Mouse (Mus musculus) C2C12 (cell line): ENCODE data around the gene Pspn. TPM values are rescaled to one million over a fixed set of nuclear protein-coding genes. Genes with fewer than 3 reads are reported as not detected.

Source experiments
- H3K27me3 ChIP-seq: one replicate; pipeline ENCODE4 v1.6.1; 2011; ENCODE audit not compliant: control insufficient read depth, insufficient read depth, insufficient read length
- H3K36me3 ChIP-seq: one replicate; pipeline ENCODE4 v1.6.1; 2011; ENCODE audit not compliant: control insufficient read depth, insufficient read depth
- H3K4me3 ChIP-seq: one replicate; pipeline ENCODE4 v1.5.1; 2011; ENCODE audit warnings: mild to moderate bottlenecking, control low read depth; ENCODE audit not compliant: poor library complexity, insufficient read depth, severe bottlenecking
- H3K79me2 ChIP-seq: one replicate; pipeline ENCODE4 v1.6.1; 2011; ENCODE audit not compliant: control insufficient read depth, insufficient read depth
- H3K79me3 ChIP-seq: one replicate; pipeline ENCODE4 v1.6.1; 2011; ENCODE audit warnings: low read depth, control low read depth
- H3ac ChIP-seq: one replicate; pipeline ENCODE3; 2011; ENCODE audit warnings: low read depth; ENCODE audit not compliant: control insufficient read depth, insufficient read length
- CEBPB ChIP-seq: IDR thresholded peaks from one replicate; pipeline ENCODE4 v1.6.1; 2011; ENCODE audit warnings: low read depth, mild to moderate bottlenecking, control low read depth, moderate library complexity
- CTCF ChIP-seq: IDR thresholded peaks from one replicate; pipeline ENCODE4 v1.5.1; 2011; ENCODE audit not compliant: control insufficient read depth, insufficient read depth, insufficient read length
- FOSL1 ChIP-seq: IDR thresholded peaks from one replicate; pipeline ENCODE4 v1.8.0; 2011; ENCODE audit warnings: mild to moderate bottlenecking, low read length; ENCODE audit not compliant: poor library complexity, insufficient read depth, severe bottlenecking
- MAX ChIP-seq: IDR thresholded peaks from one replicate; pipeline ENCODE4 v1.6.1; 2011; ENCODE audit warnings: mild to moderate bottlenecking, control low read depth
- MYOD1 ChIP-seq: IDR thresholded peaks from one replicate; pipeline ENCODE4 v1.6.1; 2011; ENCODE audit warnings: low read depth; ENCODE audit not compliant: control insufficient read depth, insufficient read length
- MYOG ChIP-seq: IDR thresholded peaks from one replicate; pipeline ENCODE4 v1.6.1; 2011; ENCODE audit not compliant: control insufficient read depth, insufficient read length; ENCODE audit errors: extremely low read depth
- USF1 ChIP-seq: IDR thresholded peaks from one replicate; pipeline ENCODE4 v1.6.1; 2011; ENCODE audit warnings: low read depth, mild to moderate bottlenecking, control low read depth, moderate library complexity
- long read RNA-seq, 2 experiments: library from polyadenylated mRNA; unstranded; transcript quantifications; one replicate each; pipeline ENCODE4 v2.0.0; 2019 to 2020
- polyA plus RNA-seq: library from polyadenylated mRNA; unstranded; fragments of >200 nt; fragmentation: generic; extraction: Trizol; gene quantifications from one replicate; pipeline ENCODE4 v1.2.1, GENCODE M21; 2012; ENCODE audit warnings: missing spikeins

The Pspn gene
- polyA plus RNA-seq, result 0.63 TPM
- long read RNA-seq, experiment 1, result 0 reads
- long read RNA-seq, experiment 2, result 0 reads

DNA sequence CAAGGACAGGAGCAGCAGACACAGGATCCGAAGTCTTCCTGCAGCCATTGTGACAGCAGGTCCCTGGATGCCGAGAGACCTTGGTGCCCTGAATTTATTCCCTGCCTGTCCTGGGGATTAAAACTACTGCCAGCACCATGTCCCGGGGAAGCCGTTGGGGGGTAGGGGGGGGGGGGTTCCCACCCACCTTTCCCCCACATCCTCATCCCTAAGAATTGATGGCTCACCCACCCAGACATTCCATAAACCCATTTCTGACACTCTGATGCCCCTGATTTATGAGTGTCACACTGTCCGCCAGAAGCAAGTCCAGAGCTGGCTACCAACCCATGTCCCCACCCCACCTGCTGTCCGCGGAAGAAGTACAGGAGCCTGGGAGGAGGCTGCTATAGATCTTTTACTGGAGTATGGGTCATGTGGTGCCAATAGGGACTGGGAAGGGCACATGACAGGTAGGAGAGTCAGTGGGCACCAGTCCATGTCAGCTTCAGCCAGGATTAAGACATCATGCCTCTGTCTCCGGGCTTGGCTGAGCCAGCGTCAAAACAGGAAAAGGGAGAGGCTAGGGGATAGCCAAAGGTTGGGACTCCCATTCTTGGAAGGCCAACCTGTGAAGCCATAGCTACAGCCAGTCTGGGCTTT is at the start of gene Pspn:
Gene Pspn (minus strand): TSS at position 51 of the 642 bp plus-strand sequence.
- TF ChIP-seq MYOD1 (no peak), CEBPB (no peak), CTCF (no peak), USF1 (no peak), MAX (no peak), FOSL1 (no peak), MYOG (no peak)
- Histone ChIP-seq H3K36me3 (peaks cover 36% of the 10 kb centered on the region), H3K27me3 (no peaks in the 10 kb centered on the region), H3ac (no peak within 1 kb of the TSS), H3K79me3 (peaks cover 2% of the 10 kb centered on the region), H3K79me2 (no peaks in the 10 kb centered on the region), H3K4me3 (no peak within 1 kb of the TSS)

DNA sequence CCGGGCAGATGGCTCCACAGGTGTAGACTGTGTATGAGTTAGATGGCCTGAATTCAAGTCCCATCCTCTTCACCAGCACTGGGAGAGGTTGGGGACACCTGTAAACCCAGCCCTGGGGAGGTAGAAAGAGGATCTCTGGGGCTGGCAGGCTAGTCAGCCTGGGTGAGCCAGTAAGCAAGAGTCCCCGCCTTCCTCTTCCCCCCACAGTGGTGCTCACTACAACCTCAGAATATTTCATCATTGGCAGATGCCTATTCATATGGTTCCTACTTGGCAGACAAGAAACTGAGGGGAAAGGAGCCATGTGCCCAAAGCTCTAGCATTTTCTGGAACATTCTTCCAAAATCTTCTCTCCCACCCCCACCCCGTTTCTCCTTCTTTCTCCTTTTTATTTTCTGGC is 49.0 kb upstream of the Pspn start:
- no peak overlapping the region for H3K4me3 ChIP-seq
- no peaks in the 10 kb centered on the region for H3K79me2 ChIP-seq
- no peak for TF ChIP-seq USF1
- TF ChIP-seq CTCF, result no peak
- TF ChIP-seq MYOD1, result no peak
- TF ChIP-seq MYOG, result no peak
- no peak for TF ChIP-seq MAX
- no peak for TF ChIP-seq FOSL1
- no peak for TF ChIP-seq CEBPB
- H3K27me3 ChIP-seq, result peaks cover 16% of the 10 kb centered on the region
- no peaks in the 10 kb centered on the region for H3K36me3 ChIP-seq
- no peaks in the 10 kb centered on the region for H3K79me3 ChIP-seq
- H3ac ChIP-seq, result no peak overlapping the region

DNA sequence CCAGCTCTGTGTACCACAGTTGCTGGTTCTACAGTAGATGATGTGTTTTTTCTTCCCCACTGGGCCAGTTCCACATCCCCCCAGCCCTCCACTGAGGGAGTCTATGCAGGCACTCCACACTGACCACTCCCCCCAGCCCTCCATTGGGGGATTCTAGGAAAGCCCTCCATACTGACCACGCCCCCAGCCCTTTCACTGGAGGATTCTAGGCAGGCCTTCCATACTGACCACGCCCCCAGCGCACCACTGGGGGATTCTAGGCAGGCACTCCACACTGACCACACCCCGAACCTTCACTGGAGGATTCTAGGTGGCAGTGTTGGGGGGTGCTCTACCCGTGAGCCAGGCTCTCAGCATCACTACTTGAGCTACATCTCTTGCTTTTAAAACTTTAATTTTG is 47.6 kb upstream of the Pspn start:
- TF ChIP-seq FOSL1 (no peak), MYOG (no peak), CTCF (no peak)
- H3K36me3 ChIP-seq, result no peaks in the 10 kb centered on the region
- no peak overlapping the region for H3ac ChIP-seq
- H3K4me3 ChIP-seq, result no peak overlapping the region
- no peaks in the 10 kb centered on the region for H3K79me3 ChIP-seq
- peaks cover 16% of the 10 kb centered on the region for H3K27me3 ChIP-seq
- no peaks in the 10 kb centered on the region for H3K79me2 ChIP-seq

DNA sequence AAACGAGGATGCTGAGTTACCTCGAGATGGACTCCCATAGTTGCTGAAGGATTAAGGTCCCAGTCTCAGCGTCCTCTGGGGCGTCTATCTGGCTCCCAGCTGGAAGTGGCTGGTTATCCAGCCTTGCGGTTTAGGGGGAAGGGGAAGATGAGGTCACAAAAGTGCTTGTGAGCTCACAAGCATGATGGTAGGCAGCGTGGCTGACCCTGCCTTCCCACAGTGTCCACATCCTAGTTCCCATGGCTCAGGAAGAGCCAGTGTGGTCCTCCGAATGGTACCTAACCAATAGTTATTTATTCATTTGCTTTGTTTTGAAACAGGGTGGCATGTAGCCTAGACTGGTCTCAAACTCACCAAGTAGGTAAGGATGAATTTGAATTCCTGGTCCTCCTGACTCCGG is 41.7 kb upstream of the Pspn start, which contains the start of gene Slc25a41:
Gene Slc25a41 (minus strand): TSS at position 101 of the 400 bp plus-strand sequence.
- peaks cover 35% of the 10 kb centered on the region for H3K27me3 ChIP-seq
- no peaks in the 10 kb centered on the region for H3K79me3 ChIP-seq
- no peak within 1 kb of the TSS for H3K4me3 ChIP-seq
- TF ChIP-seq MYOD1, result no peak
- TF ChIP-seq MYOG, result no peak
- TF ChIP-seq USF1, result no peak
- TF ChIP-seq CTCF, result no peak
- TF ChIP-seq FOSL1, result no peak
- TF ChIP-seq MAX, result no peak
- TF ChIP-seq CEBPB, result no peak
- H3K36me3 ChIP-seq, result no peaks in the 10 kb centered on the region
- no peaks in the 10 kb centered on the region for H3K79me2 ChIP-seq
- no peak within 1 kb of the TSS for H3ac ChIP-seq

DNA sequence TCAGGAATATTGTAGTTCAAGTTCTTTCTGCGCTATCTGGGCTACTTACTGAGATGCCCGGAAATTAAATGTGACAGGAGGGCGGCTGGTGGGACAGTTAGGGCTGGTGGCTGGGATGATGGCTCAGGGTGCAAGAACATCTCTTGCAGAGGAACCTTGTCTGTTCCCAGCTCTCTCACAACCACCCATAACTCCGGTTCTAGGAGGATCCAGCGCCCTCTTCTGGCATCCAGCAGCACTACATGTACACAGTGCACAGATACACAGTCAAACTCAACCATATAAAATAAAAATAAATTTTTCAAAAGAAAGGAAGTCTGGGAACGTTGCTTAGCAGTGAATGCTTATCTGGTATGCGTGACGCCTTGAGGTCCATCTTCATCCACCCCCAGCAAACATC is 39.2 kb upstream of the Pspn start:
- no peaks in the 10 kb centered on the region for H3K79me2 ChIP-seq
- H3K36me3 ChIP-seq, result no peaks in the 10 kb centered on the region
- no peak for TF ChIP-seq MYOG
- TF ChIP-seq USF1, result no peak
- no peak for TF ChIP-seq FOSL1
- TF ChIP-seq MAX, result no peak
- TF ChIP-seq MYOD1, result no peak
- TF ChIP-seq CEBPB, result no peak
- TF ChIP-seq CTCF, result no peak
- no peak overlapping the region for H3ac ChIP-seq
- no peak overlapping the region for H3K4me3 ChIP-seq
- peaks cover 26% of the 10 kb centered on the region for H3K27me3 ChIP-seq
- H3K79me3 ChIP-seq, result no peaks in the 10 kb centered on the region

DNA sequence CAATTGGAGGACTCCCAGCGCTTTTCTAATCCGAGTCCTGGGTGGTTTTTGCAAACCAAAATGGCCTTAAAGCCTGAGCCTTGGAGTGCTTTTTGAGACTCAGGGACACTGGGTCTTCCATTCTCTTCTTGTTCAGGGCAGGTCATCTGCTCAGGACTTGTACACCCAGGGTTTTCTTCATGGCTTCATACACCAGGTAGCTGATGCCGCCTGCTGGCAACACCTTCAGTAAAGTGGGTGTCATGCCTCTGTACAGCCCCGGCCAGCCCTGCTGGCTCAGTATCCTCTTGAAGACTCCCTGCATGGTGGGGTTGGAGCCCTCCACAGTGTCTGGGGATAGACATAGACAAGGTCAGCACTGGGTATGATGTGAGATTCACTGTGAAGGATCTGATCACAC is 33.0 kb upstream of the Pspn start:
- no peak for TF ChIP-seq FOSL1
- TF ChIP-seq CEBPB, result no peak
- no peak for TF ChIP-seq MAX
- TF ChIP-seq CTCF, result no peak
- H3K36me3 ChIP-seq, result peaks cover 5% of the 10 kb centered on the region
- peaks cover 29% of the 10 kb centered on the region for H3K79me3 ChIP-seq
- H3K79me2 ChIP-seq, result peaks cover 34% of the 10 kb centered on the region
- no peak overlapping the region for H3K4me3 ChIP-seq
- H3ac ChIP-seq, result no peak overlapping the region
- peaks cover 5% of the 10 kb centered on the region for H3K27me3 ChIP-seq
